Mouse (Mus musculus) liver, embryonic 11.5 days (tissue): Measurements from ENCODE around the gene Rftn1. TPM values are rescaled to one million over a fixed set of nuclear protein-coding genes. Genes with fewer than 3 reads are reported as not detected.

Experiments
- ATAC-seq: fragments of 200-750 bp; cut with Nextera tagmentation; replicated peaks from 2 replicates; pipeline ENCODE4 v1.8.0; 2017; ENCODE audit warnings: moderate number of reproducible peaks, mild to moderate bottlenecking, moderate TSS enrichment, moderate library complexity; ENCODE audit not compliant: low FRiP score
- DNase-seq: peaks from one replicate; pipeline ENCODE4 v3.0.0-alpha.2; 2017; ENCODE audit warnings: low spot score
- H3K27ac ChIP-seq: fragments of 300-500 bp; sonication (generic); 2 replicates; pipeline ENCODE4 v1.5.1; 2014; ENCODE audit warnings: mild to moderate bottlenecking, low read depth, low read length, control low read depth
- H3K27me3 ChIP-seq: fragments of 300-500 bp; sonication (generic); replicated peaks from 2 replicates; pipeline ENCODE4 v1.6.1; 2014; ENCODE audit warnings: low read length, mixed read lengths; ENCODE audit not compliant: control insufficient read depth, insufficient read depth
- H3K36me3 ChIP-seq: fragments of 300-500 bp; sonication (generic); 2 replicates; pipeline ENCODE4 v1.6.1; 2014; ENCODE audit warnings: mild to moderate bottlenecking, low read length, moderate library complexity, mixed read lengths; ENCODE audit not compliant: control insufficient read depth, insufficient read depth
- H3K4me1 ChIP-seq: fragments of 300-500 bp; sonication (generic); replicated peaks from 2 replicates; pipeline ENCODE4 v1.6.1; 2014; ENCODE audit warnings: low read length, mixed read lengths; ENCODE audit not compliant: control insufficient read depth, insufficient read depth
- H3K4me2 ChIP-seq: fragments of 300-500 bp; sonication (generic); 2 replicates; pipeline ENCODE4 v1.6.1; 2014; ENCODE audit warnings: mild to moderate bottlenecking, control low read depth, moderate library complexity
- H3K4me3 ChIP-seq: fragments of 300-500 bp; sonication (generic); 2 replicates; pipeline ENCODE4 v1.5.1; 2014; ENCODE audit warnings: low read depth, low read length, control low read depth
- H3K9ac ChIP-seq: fragments of 300-500 bp; sonication (generic); 2 replicates; pipeline ENCODE4 v1.6.1; 2014; ENCODE audit warnings: low read depth, low read length, control low read depth
- H3K9me3 ChIP-seq: fragments of 300-500 bp; sonication (generic); 2 replicates; pipeline ENCODE4 v1.6.1; 2016; ENCODE audit warnings: low read length, inconsistent platforms, mixed read lengths; ENCODE audit not compliant: control insufficient read depth
- WGBS: fragments of 180-500 bp; shearing (Covaris S2); extraction: QIAGEN DNeasy Blood & Tissue Kit; methylation state at CpG from one replicate; pipeline ENCODE4 v1.1.7; 2014; 5-methylcytosine and 5-hydroxymethylcytosine counted together
- polyA plus RNA-seq: library from polyadenylated mRNA; unstranded; fragments of >200 nt; fragmentation: Nextera tagmentation; extraction: Ambion mirVana; gene quantifications from 2 replicates; pipeline ENCODE4 v1.2.1, GENCODE M21; 2014

Gene Rftn1
- polyA plus RNA-seq, 1 experiment from 2014 or later = 12.8 TPM

DNA sequence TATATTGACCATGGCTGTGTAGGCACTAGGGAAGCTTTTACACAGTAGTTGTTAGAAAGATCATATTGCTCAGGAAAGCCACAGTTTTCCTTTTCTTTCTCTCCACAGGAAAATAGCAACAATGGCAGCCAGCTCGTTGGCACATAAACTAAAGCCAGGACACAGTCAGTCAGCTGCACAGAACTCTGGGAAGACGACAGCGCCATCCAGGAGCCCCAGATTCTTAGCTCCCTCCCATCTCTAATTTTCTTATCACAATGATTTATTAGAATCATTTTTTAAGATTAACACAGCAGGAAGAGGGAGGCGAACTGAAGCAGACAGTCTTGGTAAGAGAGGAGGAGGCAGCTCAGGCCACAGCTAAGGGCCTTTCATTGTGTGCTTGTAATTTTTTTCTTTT, 58.8 kb downstream of the Rftn1 start:
- Histone ChIP-seq H3K36me3 (no peaks in the 10 kb centered on the region), H3K4me1 (peaks cover 9% of the 10 kb centered on the region), H3K9me3 (no peaks in the 10 kb centered on the region), H3K9ac (no peak overlapping the region), H3K4me2 (no peak overlapping the region), H3K4me3 (no peak overlapping the region), H3K27me3 (no peaks in the 10 kb centered on the region), H3K27ac (no peak overlapping the region)
- no peak for ATAC-seq
- no peak for DNase-seq
- WGBS = 74% methylated on average over 4 of the region's 4 CpGs

DNA sequence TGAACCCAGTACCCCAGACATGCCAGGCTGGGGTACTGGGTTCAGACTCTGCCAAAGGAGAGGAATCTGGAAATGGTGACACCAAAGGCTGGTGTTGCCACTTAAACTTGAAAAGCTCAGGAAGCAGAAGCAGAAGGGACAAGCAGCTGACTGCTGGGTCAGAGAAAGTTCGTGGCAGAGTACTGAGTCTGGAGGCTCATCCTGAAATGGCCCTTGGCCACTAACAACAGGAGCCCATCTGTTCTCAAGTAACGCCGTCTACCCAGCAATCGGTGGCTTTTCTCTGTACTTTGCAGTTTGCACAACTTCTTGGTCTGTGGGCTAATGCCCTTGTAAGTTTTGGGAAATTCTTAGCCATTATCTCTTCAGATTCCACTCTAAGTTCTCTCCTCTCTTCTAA, 60.1 kb downstream of the Rftn1 start:
- H3K27ac ChIP-seq = no peak overlapping the region
- no peaks in the 10 kb centered on the region for H3K27me3 ChIP-seq
- ATAC-seq (no peak), DNase-seq (no peak)
- no peaks in the 10 kb centered on the region for H3K36me3 ChIP-seq
- H3K9ac ChIP-seq = no peak overlapping the region
- no peaks in the 10 kb centered on the region for H3K9me3 ChIP-seq
- 83% methylated on average over 4 of the region's 4 CpGs for WGBS
- peaks cover 7% of the 10 kb centered on the region for H3K4me1 ChIP-seq
- H3K4me2 ChIP-seq = no peak overlapping the region
- H3K4me3 ChIP-seq = no peak overlapping the region

DNA sequence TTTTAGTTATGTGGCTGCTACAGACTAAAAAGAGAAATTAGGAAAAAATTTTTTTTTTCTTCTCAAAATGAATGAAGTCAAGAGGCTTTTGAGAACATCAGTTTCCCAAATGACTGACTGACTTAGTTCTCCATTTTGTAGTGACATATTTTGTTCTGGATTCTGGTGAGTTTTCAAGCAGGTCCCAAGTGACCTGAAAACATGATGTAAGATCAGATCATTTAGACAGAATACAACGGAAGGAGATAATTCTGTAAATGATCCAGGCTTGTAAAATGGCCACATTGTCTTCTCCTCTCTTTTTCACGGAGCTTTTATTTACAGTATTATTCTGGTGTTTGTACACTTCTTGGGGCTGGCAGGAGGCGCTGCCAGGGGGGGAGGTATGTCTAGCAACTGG, 62.1 kb downstream of the Rftn1 start:
- Histone ChIP-seq H3K4me2 (no peak overlapping the region), H3K4me1 (peaks cover 11% of the 10 kb centered on the region; the same call in 1 of the 2 replicates), H3K27ac (no peak overlapping the region), H3K9ac (no peak overlapping the region), H3K36me3 (no peaks in the 10 kb centered on the region), H3K4me3 (no peak overlapping the region), H3K9me3 (no peaks in the 10 kb centered on the region), H3K27me3 (no peaks in the 10 kb centered on the region)
- WGBS = 74% methylated on average over 3 of the region's 3 CpGs
- ATAC-seq (no peak), DNase-seq (no peak)

DNA sequence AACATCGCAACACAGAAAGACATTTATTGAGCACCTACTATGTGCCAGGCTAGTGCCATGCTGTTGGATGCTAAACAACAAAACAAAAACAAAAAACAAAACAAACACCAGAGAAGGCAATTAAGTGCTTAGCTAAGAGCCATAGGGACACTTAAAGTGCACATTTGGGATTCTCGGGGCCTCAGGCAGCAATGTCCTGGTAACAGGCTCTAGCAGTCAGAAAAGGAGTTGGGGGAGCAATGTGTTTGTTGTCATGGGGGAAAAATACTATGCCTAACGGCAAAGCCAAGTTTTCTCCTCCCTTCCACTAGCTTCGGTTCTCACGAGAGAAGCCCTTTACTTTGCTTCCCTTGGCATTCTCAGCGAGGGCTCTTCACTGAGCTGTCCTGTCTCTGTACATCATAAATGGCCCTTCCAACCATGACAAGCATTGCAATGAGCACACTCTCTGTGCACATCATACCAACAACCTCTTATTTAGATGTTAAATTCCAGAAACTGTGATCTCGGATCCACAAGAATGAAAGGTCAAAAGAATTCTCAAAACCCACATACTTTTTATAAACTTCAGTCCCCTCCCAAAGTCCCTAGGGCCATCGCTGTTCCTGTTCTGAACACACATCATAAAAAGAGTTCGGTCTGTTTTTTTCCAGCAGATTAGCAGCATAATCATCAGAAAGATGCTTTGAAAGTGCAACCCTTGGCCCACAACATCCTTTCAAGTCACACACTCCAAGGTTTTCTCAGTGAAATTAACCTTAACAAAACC, 63.2 kb downstream of the Rftn1 start:
- Histone ChIP-seq H3K4me1 (peaks cover 21% of the 10 kb centered on the region; the same call in 1 of the 2 replicates), H3K9ac (no peak overlapping the region), H3K9me3 (no peaks in the 10 kb centered on the region), H3K27ac (no peak overlapping the region), H3K4me3 (no peak overlapping the region), H3K4me2 (no peak overlapping the region), H3K36me3 (no peaks in the 10 kb centered on the region), H3K27me3 (no peaks in the 10 kb centered on the region)
- WGBS = 81% methylated on average over 9 of the region's 9 CpGs
- ATAC-seq = no peak
- DNase-seq = no peak

DNA sequence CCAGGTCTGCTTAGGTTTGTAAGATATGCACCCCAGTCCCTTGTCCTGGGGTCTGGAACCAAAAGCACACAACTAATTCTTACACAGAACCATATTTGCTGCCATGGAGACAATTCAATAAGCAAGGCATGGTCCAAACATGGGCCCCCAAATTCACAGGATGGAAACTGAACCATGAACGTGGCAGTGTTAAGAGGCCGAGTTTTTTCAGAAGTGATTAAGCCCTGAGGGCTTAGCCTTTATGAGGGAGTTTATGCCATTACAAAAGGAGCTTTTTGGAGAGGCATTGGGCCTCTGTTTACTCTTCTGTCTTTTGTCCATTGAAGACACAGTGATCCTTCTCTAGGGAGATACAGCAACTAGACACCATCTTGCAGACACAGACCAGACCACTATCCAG, 63.9 kb downstream of the Rftn1 start:
- Histone ChIP-seq H3K27ac (no peak overlapping the region), H3K4me2 (no peak overlapping the region), H3K4me3 (no peak overlapping the region), H3K9me3 (no peaks in the 10 kb centered on the region), H3K27me3 (no peaks in the 10 kb centered on the region), H3K4me1 (peaks cover 21% of the 10 kb centered on the region; the same call in 1 of the 2 replicates), H3K36me3 (no peaks in the 10 kb centered on the region), H3K9ac (no peak overlapping the region)
- ATAC-seq = no peak
- WGBS = 75% methylated on average over 2 of the region's 2 CpGs
- no peak for DNase-seq

DNA sequence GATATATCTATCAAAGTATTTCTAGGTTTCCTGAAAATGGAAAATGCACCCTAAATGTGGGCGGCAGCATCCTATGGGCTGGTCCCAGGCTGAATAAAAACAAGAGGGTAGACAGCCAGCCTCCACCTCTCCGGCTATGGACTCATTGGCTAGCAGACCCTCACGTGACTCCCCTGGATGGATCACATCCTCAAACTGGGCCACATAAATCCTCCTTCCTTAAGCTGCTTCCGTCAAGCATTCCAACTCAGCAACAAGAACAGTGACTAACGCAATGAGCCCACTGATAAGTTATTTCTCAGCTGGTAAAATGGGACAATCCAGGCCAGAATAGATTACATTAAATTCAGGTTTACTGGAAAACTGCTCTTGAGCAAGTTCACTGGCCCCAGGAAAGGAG, 64.6 kb downstream of the Rftn1 start:
- 76% methylated on average over 5 of the region's 5 CpGs for WGBS

DNA sequence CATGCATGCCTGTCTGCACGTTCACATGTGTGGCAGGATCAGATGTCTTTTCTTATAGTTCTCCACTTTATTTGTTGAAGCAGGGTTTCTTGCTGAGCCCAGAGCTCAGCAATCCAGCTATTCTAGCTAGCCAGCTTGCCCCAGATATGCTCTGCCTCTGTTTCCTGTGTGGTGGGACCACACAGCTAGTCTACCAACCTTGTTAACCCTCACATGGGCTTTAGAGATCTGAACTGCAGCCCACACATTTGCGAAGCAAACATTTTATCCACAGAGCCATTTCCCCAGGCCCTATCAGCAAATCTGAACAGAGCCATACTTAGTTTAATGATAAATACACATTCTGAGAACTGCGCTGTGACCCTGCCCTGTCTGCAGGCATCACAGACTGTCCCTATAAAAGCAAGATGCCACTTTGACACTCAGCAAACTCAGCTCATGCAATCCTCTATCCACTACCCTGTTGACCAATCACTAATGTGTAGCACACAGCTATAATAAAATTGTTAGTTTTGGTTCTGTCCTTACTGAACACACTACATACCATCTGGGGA, 65.2 kb downstream of the Rftn1 start:
- no peak overlapping the region for H3K27ac ChIP-seq

More for the DNA sequence above, 64.6 kb downstream of the Rftn1 start:
- H3K9ac ChIP-seq = no peak overlapping the region
- H3K9me3 ChIP-seq = no peaks in the 10 kb centered on the region
- H3K36me3 ChIP-seq = no peaks in the 10 kb centered on the region
- H3K27me3 ChIP-seq = no peaks in the 10 kb centered on the region
- peaks cover 21% of the 10 kb centered on the region; the same call in 1 of the 2 replicates for H3K4me1 ChIP-seq
- ATAC-seq (no peak), DNase-seq (no peak)
- H3K4me3 ChIP-seq = no peak overlapping the region
- H3K27ac ChIP-seq = no peak overlapping the region
- no peak overlapping the region for H3K4me2 ChIP-seq

DNA sequence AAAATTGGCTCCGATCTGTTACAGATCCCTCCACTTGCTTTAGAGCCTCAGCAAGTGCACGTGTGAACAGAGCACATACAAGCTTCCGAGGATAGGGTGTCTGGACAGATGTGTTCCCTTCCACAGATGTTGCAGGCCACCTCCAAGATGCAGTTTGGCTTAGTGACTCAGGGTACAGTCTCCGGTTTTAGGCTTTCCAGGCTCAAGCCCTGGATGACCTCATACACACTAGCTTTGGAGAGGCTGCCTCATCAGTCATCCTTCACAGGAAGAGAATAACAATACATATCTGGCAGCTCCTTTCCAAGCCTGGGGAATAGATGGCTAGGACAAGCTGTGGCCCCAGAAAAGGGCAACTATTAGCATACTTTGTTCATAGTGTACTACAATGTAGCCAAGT, 65.8 kb downstream of the Rftn1 start:
- Histone ChIP-seq H3K9me3 (no peaks in the 10 kb centered on the region), H3K27me3 (no peaks in the 10 kb centered on the region), H3K4me2 (no peak overlapping the region), H3K36me3 (no peaks in the 10 kb centered on the region), H3K27ac (no peak overlapping the region), H3K4me3 (no peak overlapping the region), H3K9ac (no peak overlapping the region), H3K4me1 (peaks cover 21% of the 10 kb centered on the region; the same call in 1 of the 2 replicates)
- DNase-seq = no peak
- 78% methylated on average over 4 of the region's 4 CpGs for WGBS
- ATAC-seq = no peak

More for the DNA sequence above, 65.2 kb downstream of the Rftn1 start:
- DNase-seq (no peak), ATAC-seq (peak; percentile 44)
- Histone ChIP-seq H3K36me3 (no peaks in the 10 kb centered on the region), H3K4me3 (no peak overlapping the region), H3K4me1 (peaks cover 21% of the 10 kb centered on the region; the same call in 1 of the 2 replicates), H3K9me3 (no peaks in the 10 kb centered on the region), H3K9ac (no peak overlapping the region), H3K4me2 (no peak overlapping the region), H3K27me3 (no peaks in the 10 kb centered on the region)
- WGBS = 59% methylated on average over 3 of the region's 3 CpGs

DNA sequence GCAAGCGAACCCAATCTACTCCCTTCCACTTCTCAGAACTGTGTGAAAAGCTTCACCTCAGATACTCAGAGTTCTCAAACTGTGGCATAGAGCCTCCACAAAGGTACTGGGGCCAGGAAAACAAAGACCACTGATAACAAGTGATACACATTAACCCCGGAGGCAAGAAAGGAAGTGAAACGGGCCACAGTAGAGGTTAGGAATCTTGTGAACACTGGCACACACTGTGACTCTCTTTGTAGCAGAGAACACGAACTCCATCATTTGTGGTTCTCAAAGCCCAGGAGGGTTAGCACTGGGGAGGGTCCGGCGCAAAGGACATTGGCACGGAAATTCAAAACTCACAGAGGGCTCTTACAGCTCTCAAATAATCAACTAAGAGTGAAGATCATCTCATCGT, 67.9 kb downstream of the Rftn1 start:
- ATAC-seq = no peak
- H3K27ac ChIP-seq = no peak overlapping the region

More for the DNA sequence above, 67.9 kb downstream of the Rftn1 start:
- Histone ChIP-seq H3K4me1 (peaks cover 21% of the 10 kb centered on the region; the same call in 1 of the 2 replicates), H3K27me3 (no peaks in the 10 kb centered on the region), H3K9me3 (no peaks in the 10 kb centered on the region), H3K36me3 (no peaks in the 10 kb centered on the region), H3K4me3 (no peak overlapping the region), H3K9ac (no peak overlapping the region), H3K4me2 (no peak overlapping the region)
- no peak for DNase-seq
- WGBS = 61% methylated on average over 8 of the region's 8 CpGs
